Mouse (Mus musculus) spleen, adult 2 months (tissue): ENCODE data around the gene 1700025B11Rik.

ENCODE experiments used
- CTCF ChIP-seq: fragments of 200-500 bp; IDR thresholded peaks from 2 replicates; pipeline ENCODE4 v1.5.1; 2011; ENCODE audit warnings: mild to moderate bottlenecking, inconsistent platforms; ENCODE audit not compliant: insufficient read depth, insufficient read length, insufficient replicate concordance; ENCODE audit errors: extremely low read depth
- POLR2A ChIP-seq: fragments of 200-500 bp; IDR thresholded peaks from 2 replicates; pipeline ENCODE4 v1.6.1; 2011; ENCODE audit warnings: low read depth, low read length, inconsistent platforms

- no peak for TF ChIP-seq CTCF
- no peak for TF ChIP-seq POLR2A
Observed at GRCm38 (mm10) chr15:77598429-77598828, 36.7 kb upstream of the 1700025B11Rik start.
